Mouse (Mus musculus) gastrocnemius, adult 2 months (tissue): Measurements from ENCODE around the gene C1ql1. TPM values are rescaled to one million over a fixed set of nuclear protein-coding genes. Genes with fewer than 3 reads are reported as not detected.
"Not testable (repeated sequence)": the region's sequence is repeated elsewhere in the genome, so short reads cannot be mapped to it uniquely, and the experiment has no call there.

Experiments used
- DNase-seq: peaks from one replicate; pipeline ENCODE4 v3.0.0; 2022
- H3K27ac ChIP-seq: fragments of 200-600 bp; 2 replicates; pipeline ENCODE4 v1.8.1; 2022; ENCODE audit warnings: mild to moderate bottlenecking
- H3K4me3 ChIP-seq: fragments of 200-600 bp; 2 replicates; pipeline ENCODE4 v1.8.1; 2022; ENCODE audit warnings: mild to moderate bottlenecking, moderate library complexity
- CTCF ChIP-seq: fragments of 200-600 bp; IDR thresholded peaks from 2 replicates; pipeline ENCODE4 v1.8.1; 2022; ENCODE audit warnings: antibody characterized with exemption, mild to moderate bottlenecking, moderate library complexity
- intact Hi-C: fragments of 180-260 bp; cut with DNase I; formaldehyde crosslinking; loops from one replicate; pipeline ENCODE4 v1.15.1; 2025
- long read RNA-seq, 2 experiments: library from polyadenylated mRNA; stranded (forward); transcript quantifications; one replicate each; pipeline ENCODE4 v2.0.0; 2021
- total RNA-seq, 2 experiments: library from RNA; stranded (reverse); gene quantifications; 2 replicates each; pipeline ENCODE4 v1.2.3; 2021

C1ql1 gene
- total RNA-seq, result not detected
- long read RNA-seq, experiment 1, result 0 reads
- long read RNA-seq, experiment 2, result 0 reads

DNA sequence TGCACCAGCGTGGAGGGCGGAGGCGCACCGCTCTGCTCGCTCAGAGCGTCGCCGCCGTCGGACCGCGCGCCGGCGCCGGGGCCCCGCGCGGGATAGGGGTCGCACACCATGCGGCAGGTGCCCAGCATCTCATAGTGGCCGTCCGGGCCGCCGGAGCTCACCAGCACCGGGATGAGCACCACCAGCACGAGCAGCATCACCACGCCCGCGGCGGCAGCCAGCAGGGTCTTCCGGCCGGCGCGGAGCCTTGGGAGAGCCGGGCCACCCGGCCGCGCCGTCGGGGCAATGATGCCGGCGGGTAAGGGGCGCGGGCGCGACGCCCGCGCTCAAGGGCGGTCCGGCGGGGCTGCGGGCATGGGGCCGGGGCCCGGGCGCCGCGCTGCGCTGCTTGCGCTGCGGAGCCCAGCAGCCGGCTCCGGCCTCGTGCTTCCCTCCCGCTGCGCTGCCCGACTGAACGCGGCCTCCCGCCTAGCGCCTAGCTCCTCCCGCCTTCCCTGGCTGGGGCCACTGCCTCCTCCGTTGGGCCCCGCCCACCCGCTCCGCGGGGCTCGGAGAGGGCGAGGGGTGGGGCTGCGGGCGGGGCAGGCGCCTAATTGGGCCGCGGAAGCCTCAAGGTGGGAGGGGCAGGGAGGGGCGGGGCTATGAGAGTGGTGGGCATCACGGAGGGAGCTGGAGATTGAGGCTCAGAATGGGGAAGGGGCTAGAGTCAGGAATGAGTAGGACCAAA, at the start of gene C1ql1:
TSS of gene C1ql1 (minus strand) at position 424 of the 727 bp plus-strand sequence.
- intact Hi-C loops, result loop anchor here (5.0 kb wide), 1 partner anchor 46 kb away; no protein-coding TSS in a partner anchor
- TF ChIP-seq CTCF, result no peak
- DNase-seq, result peak; percentile 92
- Histone ChIP-seq H3K27ac (no peak within 1 kb of the TSS), H3K4me3 (peak within 1 kb of the TSS; percentile 62)

DNA sequence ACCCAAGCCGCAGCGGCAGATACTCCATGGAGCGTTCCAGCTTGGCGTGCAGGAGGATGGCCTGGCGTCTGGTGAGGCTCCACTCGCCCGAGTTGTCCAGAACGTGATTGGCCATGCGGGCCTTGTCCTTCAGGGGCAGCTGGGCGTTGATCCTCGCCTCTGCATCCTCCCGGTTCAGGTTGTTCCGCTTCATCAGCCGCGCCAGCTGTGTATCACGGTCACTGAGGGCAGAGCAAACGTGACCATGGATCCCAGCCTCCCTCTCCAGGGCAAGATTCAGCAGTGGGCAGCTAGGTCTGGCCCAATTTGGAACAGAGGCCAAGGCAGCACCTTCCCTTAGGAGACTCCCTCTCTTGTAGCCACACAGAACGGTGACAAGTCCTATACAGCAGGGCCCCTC, 48.5 kb upstream of the C1ql1 start:
- Histone ChIP-seq H3K4me3 (no peak overlapping the region), H3K27ac (no peak overlapping the region)
- no peak for DNase-seq
- no peak for TF ChIP-seq CTCF
- intact Hi-C loops, result loop anchor here (5.0 kb wide), 2 partner anchors 48 to 223 kb away; partner anchors contain the start of gene C1ql1

DNA sequence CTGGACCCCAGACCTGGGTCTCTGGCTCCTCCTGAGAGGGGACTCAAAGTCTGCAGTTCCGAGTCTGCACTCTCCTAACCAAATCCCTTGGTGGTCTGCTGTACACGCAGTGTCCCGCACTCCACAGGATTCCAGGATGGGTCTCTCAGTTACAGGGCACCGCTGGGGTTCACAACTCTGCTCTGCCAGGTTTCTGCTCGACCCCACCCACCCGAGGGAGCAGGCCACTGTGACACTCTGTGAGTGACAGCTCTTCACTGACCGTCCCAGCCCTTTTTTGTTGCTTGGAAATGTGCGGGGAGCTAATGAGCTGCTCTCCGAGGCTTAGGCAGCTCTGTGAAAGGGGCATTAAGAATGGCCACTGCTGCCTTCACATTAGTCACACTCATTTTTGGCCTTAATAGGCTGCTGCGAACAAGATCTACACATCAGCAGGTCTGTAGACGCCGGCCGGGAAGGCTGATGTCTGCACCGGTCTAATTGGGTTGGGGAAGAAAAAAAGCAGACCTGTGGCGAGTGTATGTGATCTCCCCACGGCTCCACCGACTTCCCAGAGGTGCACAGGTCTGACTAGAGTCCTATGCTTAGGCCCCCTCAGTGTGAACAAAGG, 47.0 kb upstream of the C1ql1 start:
- intact Hi-C loops, result loop anchor here (1.0 to 5.0 kb wide), 3 partner anchors 46 to 221 kb away; partner anchors contain the start of gene C1ql1

DNA sequence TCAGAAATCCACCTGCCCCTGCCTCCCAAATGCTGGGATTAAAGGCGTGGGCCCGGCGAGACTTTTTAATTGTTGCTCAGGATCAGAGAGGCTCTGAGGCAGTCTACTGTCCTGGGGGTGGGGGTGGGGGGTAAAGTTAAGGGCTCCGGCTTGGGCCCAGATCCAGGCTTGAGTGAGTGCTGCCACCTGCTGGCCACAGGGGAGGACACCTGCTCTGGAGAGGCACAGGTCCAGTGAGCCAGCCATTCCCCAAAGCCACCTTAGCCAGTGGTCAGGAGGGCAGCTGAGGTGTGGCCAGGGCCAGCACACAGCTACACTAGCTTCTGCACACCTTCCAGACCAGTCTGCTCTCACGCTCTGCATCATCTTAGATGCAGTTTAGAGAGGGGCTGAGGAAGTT, 46.5 kb upstream of the C1ql1 start:
- TF ChIP-seq CTCF, result peak; percentile 84
- DNase-seq, result peak; percentile 83
- intact Hi-C loops, result loop anchor here (1.0 to 5.0 kb wide), 3 partner anchors 46 to 221 kb away; partner anchors contain the start of gene C1ql1
- no peak overlapping the region for H3K4me3 ChIP-seq
- no peak overlapping the region for H3K27ac ChIP-seq

More for the DNA sequence above, 47.0 kb upstream of the C1ql1 start:
- Histone ChIP-seq H3K27ac (no peak overlapping the region), H3K4me3 (no peak overlapping the region)
- DNase-seq, result no peak
- TF ChIP-seq CTCF, result no peak

DNA sequence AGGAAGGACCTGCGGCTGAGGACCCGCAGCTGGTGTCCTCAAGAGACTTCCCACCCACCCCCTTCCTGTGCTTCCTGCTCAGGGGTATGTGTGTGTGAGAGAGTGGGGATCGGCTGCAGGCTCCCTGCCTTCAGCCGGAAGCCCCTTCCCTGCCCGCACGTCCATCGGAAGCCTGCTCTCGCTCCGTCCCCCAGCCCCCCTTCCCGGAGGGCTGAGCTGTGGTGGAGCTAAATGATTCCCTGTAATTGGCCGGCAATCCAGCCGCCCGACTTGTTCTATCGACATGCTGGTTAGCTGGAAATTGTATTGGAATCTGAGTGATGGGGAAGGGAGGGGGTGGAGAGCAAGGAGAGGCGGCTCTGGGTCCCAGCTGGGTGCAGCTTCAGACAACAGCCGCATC, 45.2 kb upstream of the C1ql1 start:
- TF ChIP-seq CTCF, result no peak
- H3K27ac ChIP-seq, result no peak overlapping the region
- no peak overlapping the region for H3K4me3 ChIP-seq
- intact Hi-C loops, result loop anchor here (5.0 kb wide), 2 partner anchors 44 to 219 kb away; partner anchors contain the start of gene C1ql1
- no peak for DNase-seq

DNA sequence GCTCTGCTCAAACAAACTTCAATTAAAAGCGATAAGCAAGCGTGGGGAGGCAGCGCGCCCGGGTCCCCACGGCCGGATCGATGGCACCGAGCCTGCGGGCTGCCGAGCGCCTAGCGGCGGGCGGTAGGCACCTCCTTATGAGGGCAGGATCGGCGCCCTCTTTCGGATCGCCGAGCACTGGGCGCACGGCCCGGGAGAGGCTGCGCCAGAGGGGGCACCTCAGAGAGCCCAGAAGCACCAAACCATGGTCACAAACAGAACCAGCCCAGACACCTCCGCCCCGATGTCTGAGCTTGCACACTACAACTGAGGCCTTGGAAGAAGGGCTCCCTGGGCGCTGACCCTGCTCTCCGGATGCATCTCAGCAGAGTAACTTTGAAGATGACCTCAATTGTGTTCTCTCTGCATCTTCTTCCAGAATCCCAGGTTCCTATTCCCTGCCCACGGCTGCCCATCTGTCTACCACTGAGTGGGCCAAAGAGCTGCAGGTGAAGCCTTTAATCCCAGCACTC, 43.7 kb upstream of the C1ql1 start:
- Histone ChIP-seq H3K4me3 (peak overlapping the region; percentile 75), H3K27ac (peak overlapping the region; percentile 31; the same call in 1 of the 2 replicates)
- TF ChIP-seq CTCF, result peak; percentile 62
- DNase-seq, result peak; percentile 74
- intact Hi-C loops, result loop anchor here (5.0 kb wide), 2 partner anchors 43 to 218 kb away; partner anchors contain the start of gene C1ql1

DNA sequence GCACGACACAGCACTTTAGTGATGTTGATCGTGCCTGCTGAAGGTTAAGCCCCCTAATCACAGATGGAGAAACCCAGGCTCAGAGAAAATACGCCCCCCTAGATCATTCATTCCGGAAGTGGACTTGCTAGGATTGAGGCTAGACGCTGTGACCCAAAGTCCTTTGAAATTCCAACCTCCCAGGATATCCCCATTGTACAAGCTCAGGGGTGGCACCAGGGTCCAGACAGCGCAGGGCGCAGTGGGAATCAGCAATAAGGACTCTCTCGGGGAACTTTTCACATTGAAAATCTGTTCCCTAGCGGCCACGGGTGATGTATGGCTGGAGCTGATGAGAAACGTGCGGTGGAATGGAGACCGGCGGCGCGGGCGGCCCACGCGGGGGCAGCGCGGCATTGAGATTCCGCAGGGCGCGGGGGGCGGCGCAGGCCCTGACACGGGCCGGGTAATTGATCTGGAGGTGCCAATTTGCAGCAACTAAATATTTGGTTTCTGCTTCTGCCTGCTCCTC, 43.2 kb upstream of the C1ql1 start:
- peak overlapping the region; percentile 75 for H3K4me3 ChIP-seq
- no peak for TF ChIP-seq CTCF
- DNase-seq, result no peak
- peak overlapping the region; percentile 31; the same call in 1 of the 2 replicates for H3K27ac ChIP-seq
- intact Hi-C loops, result loop anchor here (5.0 kb wide), 2 partner anchors 42 to 217 kb away; partner anchors contain the start of gene C1ql1

DNA sequence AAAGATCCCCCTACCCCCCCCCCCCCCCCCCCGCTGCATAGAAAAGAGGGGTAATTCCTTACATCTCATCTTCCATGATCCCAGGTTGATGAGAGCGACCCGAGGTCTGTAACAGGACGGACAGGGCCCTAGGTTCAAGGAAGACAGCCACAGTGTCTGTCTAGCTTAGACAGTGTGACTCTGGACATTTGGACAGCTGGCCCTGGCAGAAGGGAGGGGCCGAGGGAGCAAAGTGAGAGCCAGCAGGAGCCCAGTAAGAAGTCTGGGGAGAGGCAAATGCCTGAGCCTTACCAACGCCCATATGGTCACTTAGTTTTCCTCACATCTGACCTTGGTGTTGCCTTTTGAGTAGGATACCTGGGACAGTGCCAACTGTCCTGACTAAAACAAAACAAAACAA, 38.7 kb upstream of the C1ql1 start:
- H3K4me3 ChIP-seq, result no peak overlapping the region
- no peak for DNase-seq
- no peak for TF ChIP-seq CTCF
- H3K27ac ChIP-seq, result no peak overlapping the region
- intact Hi-C loops, result no loop called here

DNA sequence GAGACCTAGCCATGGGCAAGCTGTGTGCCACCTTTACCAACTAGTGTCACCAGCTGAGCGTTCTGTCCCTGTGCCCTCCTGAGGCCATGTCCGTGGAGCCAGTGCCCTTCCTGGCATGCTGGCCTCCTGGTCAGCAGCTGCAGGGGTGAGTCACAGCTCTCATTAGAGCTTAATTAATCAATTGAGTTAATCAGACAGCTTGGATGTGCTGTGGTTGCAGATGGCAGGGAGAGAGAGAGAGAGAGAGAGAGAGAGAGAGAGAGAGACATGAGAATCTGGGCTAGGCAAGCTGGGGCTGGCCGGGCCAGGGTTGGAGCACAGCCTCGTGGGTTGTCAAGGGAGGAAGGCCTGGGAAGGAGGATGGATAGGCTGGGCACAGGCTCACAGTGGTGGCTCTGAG, 38.1 kb upstream of the C1ql1 start:
- no peak overlapping the region for H3K4me3 ChIP-seq
- TF ChIP-seq CTCF, result no peak
- no peak overlapping the region for H3K27ac ChIP-seq
- DNase-seq, result no peak
- intact Hi-C loops, result no loop called here

DNA sequence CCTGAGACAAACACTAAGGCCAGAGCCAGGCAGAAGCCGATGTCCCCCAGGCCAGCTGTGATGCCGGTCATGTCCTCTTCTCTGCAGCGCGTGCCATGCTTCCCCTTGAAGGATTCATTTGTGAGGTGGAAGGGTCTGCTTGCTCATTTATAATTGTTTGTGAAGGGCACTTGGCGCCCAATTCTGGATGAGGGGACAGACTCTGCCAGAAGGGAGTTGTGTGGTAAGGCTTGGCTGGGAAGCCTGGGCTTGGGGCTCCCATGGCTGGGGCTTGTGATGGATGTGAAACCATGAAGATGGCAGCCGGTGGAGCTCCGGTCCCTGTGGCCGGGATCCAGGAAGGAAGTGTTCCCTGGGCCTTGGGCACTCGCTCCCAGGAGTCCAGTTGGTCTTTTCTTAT, 37.6 kb upstream of the C1ql1 start:
- Histone ChIP-seq H3K27ac (no peak overlapping the region), H3K4me3 (no peak overlapping the region)
- no peak for TF ChIP-seq CTCF
- DNase-seq, result no peak
- intact Hi-C loops, result no loop called here

DNA sequence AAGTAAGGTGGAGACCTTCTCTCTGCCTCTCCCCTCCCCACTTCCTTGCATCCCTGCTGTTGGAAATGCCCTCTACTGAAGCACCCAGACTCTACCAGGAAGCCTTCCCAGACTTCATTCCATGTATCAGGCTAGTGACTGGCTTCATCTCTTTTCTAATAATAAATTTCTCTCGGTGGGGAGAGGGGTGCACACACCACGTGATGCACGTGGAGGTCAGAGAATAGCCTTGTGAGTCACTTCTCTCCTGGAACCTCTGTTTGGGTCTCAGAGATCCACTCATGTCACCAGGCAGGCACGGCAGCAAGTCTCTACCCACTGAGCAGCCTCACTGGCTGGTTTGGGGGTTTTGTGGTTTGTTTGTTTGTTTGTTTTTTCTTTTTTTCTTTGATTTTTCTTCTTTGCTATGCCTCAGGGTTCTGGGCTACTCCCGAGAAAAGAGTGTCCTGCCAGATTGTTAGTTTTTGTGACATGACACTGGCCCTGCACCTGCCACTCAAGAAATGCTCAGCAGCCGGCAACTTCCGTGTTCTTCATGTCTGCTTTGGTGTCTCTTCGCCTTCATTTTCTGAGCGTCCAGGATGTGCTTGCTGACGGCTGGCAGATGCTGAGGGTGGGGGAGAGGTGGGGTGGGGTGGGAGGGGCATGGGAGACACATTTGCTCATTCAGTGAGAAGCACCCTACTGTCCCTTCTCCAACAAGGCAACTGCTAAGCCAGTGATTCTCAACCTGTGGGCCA, 34.8 kb upstream of the C1ql1 start:
- intact Hi-C loops, result no loop called here
- Histone ChIP-seq H3K27ac (no peak overlapping the region), H3K4me3 (no peak overlapping the region)
- TF ChIP-seq CTCF, result no peak
- no peak for DNase-seq

DNA sequence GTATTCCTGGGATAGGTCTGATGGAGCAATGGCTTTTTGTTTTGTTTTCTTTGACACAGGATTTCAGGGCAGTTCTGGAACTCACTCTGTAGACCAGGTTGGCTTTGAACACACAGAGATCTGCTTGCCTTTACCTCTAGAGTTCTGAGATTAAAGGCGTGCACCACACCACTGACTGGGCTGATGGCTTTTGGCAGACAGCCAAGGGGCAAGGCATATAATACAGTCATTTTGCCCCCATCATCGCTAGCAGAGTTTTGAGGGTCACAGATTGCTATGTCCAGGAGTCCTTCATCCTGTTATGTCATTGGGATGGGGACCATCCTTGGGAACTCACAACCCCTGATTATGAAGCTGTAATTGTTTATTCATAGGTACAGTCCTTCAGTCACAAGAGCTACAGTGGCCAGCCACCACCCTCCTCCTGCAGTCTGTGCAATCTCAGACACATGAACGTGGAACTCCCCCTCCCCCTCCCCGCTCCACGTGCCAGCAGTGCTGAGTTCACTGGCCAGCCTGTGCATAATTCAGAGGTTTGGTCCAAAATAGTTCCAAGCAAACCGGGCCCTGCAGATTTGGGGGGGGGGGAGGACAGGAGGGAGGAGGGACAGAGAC, 31.7 kb upstream of the C1ql1 start:
- TF ChIP-seq CTCF, result no peak
- no peak overlapping the region for H3K4me3 ChIP-seq
- intact Hi-C loops, result no loop called here
- no peak overlapping the region for H3K27ac ChIP-seq
- DNase-seq, result no peak

DNA sequence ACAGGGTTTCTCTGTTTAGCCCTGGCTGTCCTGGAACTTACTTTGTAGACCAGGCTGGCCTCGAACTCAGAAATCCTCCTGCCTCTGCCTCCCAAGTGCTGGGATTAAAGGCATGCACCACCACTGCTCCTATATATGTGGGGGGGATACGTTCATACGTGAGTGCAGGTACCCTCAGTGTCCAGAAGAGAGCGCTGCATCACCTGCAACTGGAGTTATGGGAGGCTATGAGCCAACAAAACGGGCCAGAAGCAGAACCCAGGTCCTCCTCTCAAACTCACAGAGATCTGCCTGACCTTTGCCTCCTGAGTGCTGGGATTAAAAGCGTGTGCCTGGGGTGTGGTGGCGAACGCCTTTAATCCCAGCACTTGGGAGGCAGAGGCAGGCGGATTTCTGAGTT, 29.5 kb upstream of the C1ql1 start:
- H3K27ac ChIP-seq, DNase-seq, H3K4me3 ChIP-seq, intact Hi-C loops: not testable (repeated sequence)
